Mouse (Mus musculus) midbrain, embryonic 16.5 days (tissue): Measurements from ENCODE around the gene Plppr1. TPM values are rescaled to one million over a fixed set of nuclear protein-coding genes. Genes with fewer than 3 reads are reported as not detected.
"Not testable (repeated sequence)": the region's sequence is repeated elsewhere in the genome, so short reads cannot be mapped to it uniquely, and the experiment has no call there.

Source experiments
- ATAC-seq: fragments of 200-750 bp; cut with Nextera tagmentation; 2 replicates; pipeline ENCODE4 v1.8.0; 2017; ENCODE audit warnings: moderate TSS enrichment
- H3K27ac ChIP-seq: fragments of 300-500 bp; sonication (generic); 2 replicates; pipeline ENCODE4 v1.5.1; 2014; ENCODE audit warnings: mild to moderate bottlenecking, low read length, mixed read lengths
- H3K27me3 ChIP-seq: fragments of 300-500 bp; sonication (generic); 2 replicates; pipeline ENCODE4 v1.6.1; 2014; ENCODE audit warnings: low read depth, low read length, mixed read lengths; ENCODE audit not compliant: control insufficient read depth, insufficient read depth
- H3K36me3 ChIP-seq: fragments of 300-500 bp; sonication (generic); 2 replicates; pipeline ENCODE4 v1.6.1; 2014; ENCODE audit warnings: mild to moderate bottlenecking, low read length, moderate library complexity, mixed read lengths; ENCODE audit not compliant: control insufficient read depth, insufficient read depth
- H3K4me1 ChIP-seq: fragments of 300-500 bp; sonication (generic); 2 replicates; pipeline ENCODE4 v1.6.1; 2014; ENCODE audit warnings: mild to moderate bottlenecking, low read length, mixed read lengths; ENCODE audit not compliant: control insufficient read depth, insufficient read depth
- H3K4me2 ChIP-seq: fragments of 300-500 bp; sonication (generic); 2 replicates; pipeline ENCODE4 v1.6.1; 2014; ENCODE audit warnings: mild to moderate bottlenecking, low read length, mixed read lengths
- H3K4me3 ChIP-seq: fragments of 300-500 bp; sonication (generic); 2 replicates; pipeline ENCODE4 v1.5.1; 2014; ENCODE audit warnings: low read depth, mild to moderate bottlenecking, low read length, moderate library complexity, mixed read lengths
- H3K9ac ChIP-seq: fragments of 300-500 bp; sonication (generic); 2 replicates; pipeline ENCODE4 v1.6.1; 2014; ENCODE audit warnings: low read depth, low read length, mixed read lengths
- H3K9me3 ChIP-seq: fragments of 300-500 bp; sonication (generic); replicated peaks from 2 replicates; pipeline ENCODE4 v1.6.1; 2014; ENCODE audit warnings: mild to moderate bottlenecking, low read length, mixed read lengths; ENCODE audit not compliant: control insufficient read depth, poor library complexity, severe bottlenecking
- WGBS: fragments of 180-500 bp; shearing (Covaris S2); extraction: QIAGEN DNeasy Blood & Tissue Kit; methylation state at CpG from one replicate; pipeline ENCODE4 v1.1.7; 2014; 5-methylcytosine and 5-hydroxymethylcytosine counted together
- polyA plus RNA-seq: library from polyadenylated mRNA; unstranded; fragments of >200 nt; fragmentation: Nextera tagmentation; extraction: Ambion mirVana; gene quantifications from 2 replicates; pipeline ENCODE4 v1.2.1, GENCODE M21; 2015

Gene Plppr1
- polyA plus RNA-seq, 1 experiment from 2014 or later: 65.9 TPM

DNA sequence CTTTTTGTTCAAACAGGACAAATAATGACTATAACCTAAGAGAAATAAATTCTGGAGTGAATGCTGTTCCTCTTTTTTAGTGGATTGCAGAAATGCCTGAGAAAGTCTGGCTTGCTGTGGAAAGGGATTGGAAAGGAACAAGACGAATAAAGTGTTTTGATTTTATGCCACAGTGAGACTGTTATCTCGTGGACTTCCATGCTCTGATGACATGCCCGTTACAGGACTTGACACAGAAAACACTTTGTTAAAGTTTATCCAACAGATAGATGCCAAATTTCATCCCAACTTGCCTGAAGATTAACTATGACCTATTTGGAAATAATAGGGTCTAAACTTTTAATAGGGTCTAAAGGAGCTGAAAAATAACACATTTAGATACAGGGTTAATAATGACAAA lies 281.0 kb downstream of the Plppr1 start:
- not testable (repeated sequence) for H3K4me3 ChIP-seq, H3K27me3 ChIP-seq

GRCm38 (mm10) chr4:49348001-49348400 lies 288.9 kb downstream of the Plppr1 start:
- ATAC-seq, H3K36me3 ChIP-seq, H3K9me3 ChIP-seq, H3K27ac ChIP-seq, H3K9ac ChIP-seq, H3K4me3 ChIP-seq, H3K4me2 ChIP-seq, H3K27me3 ChIP-seq, H3K4me1 ChIP-seq: not testable (repeated sequence)
- 87% methylated on average over 1 of the region's 1 CpGs for WGBS

More for the DNA sequence above, 281.0 kb downstream of the Plppr1 start:
- not testable (repeated sequence) for H3K27ac ChIP-seq, H3K4me2 ChIP-seq, H3K4me1 ChIP-seq, H3K9ac ChIP-seq, H3K9me3 ChIP-seq, H3K36me3 ChIP-seq, ATAC-seq
- 81% methylated on average over 3 of the region's 3 CpGs for WGBS

DNA sequence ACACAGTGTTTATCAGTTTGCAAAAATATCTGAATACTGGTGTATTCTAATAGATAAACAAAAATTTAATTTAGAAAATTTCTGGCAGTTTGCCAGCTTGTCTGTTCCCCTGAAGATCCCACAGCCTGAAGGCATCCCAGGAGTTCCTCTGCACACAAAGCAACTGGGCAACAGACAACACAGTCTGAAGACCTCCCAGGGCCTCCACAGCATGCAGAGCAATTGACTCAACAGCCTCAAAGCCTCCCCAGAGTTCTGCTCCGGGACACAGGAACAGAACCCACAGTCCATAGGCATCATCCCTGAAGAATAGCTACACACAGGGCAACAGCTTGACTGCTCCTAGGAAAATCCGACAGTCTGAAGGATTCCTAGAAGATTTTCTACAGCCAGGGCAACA lies 289.6 kb downstream of the Plppr1 start:
- ATAC-seq: no peak
- Histone ChIP-seq H3K4me2 (no peak overlapping the region), H3K4me3 (no peak overlapping the region), H3K36me3 (no peaks in the 10 kb centered on the region), H3K9me3 (no peaks in the 10 kb centered on the region), H3K27me3 (no peaks in the 10 kb centered on the region), H3K27ac (no peak overlapping the region), H3K4me1 (no peaks in the 10 kb centered on the region), H3K9ac (no peak overlapping the region)
- 26% methylated on average over 2 of the region's 2 CpGs for WGBS

DNA sequence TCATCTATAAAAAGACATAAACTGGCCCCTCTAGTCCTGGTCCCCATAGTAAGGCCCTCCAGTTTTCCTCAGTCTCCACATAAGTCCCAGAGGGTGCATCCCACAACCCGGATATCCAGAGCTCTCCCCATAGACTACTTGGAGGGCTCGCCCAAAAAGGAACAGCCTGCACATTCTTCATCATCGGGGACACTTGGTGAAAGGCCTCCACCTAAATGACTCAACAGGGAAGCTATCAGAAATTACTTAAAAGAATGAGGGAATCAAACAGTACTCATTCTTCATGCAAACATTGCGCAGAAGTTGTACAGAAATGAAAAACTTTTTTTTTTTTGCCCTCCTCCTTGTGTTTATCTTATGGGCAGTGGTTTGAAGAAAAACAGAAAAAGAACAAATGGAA lies 291.4 kb downstream of the Plppr1 start:
- Histone ChIP-seq H3K4me2 (no peak overlapping the region), H3K36me3 (no peaks in the 10 kb centered on the region), H3K9me3 (no peaks in the 10 kb centered on the region), H3K27me3 (no peaks in the 10 kb centered on the region), H3K4me3 (no peak overlapping the region), H3K9ac (no peak overlapping the region), H3K27ac (no peak overlapping the region), H3K4me1 (no peaks in the 10 kb centered on the region)
- 93% methylated on average over 4 of the region's 4 CpGs for WGBS
- ATAC-seq: no peak

DNA sequence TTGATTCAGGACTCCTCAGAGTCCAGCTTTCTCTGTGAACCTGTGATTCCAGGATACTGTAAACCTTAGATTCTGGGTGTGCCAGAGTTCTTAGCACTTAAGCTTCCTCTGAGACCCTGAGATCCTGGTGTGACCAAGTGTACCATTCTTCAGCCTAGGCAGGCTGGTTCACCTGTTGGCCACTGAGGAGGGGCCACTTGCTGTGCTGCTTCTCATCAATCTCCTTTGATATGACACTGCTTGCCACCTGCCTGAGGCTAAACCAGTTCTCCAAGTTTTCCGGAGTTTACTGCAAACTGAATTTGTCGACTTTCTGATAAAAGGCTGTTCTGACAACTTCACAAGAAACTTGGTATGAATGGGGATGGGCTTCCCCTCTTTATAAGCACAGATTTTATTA lies 298.0 kb downstream of the Plppr1 start:
- Histone ChIP-seq H3K27ac (no peak overlapping the region), H3K4me1 (no peaks in the 10 kb centered on the region), H3K36me3 (no peaks in the 10 kb centered on the region), H3K27me3 (no peaks in the 10 kb centered on the region), H3K9ac (no peak overlapping the region), H3K4me2 (no peak overlapping the region), H3K9me3 (no peaks in the 10 kb centered on the region), H3K4me3 (no peak overlapping the region)
- ATAC-seq: no peak
- WGBS: 82% methylated on average over 2 of the region's 2 CpGs

DNA sequence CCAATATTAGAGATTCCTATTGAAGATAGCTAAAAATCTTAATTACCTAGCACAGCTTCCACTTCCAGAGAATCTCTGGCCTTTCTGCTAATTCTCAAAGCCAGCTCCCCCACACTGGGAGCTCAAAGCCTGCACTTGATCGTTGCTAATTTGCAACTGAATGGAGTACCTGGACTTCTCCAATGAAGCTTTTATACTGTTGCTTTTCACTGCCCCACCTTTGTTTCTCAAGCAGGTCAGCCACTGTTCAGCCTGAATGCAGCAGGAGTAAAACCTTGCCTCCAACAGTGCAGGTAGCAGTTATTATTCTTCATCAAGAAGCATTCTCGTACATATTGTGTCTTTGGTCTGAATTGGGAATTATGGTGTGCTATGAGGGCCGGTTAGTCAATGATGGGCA lies 309.0 kb downstream of the Plppr1 start:
- H3K4me1 ChIP-seq, H3K9ac ChIP-seq, H3K36me3 ChIP-seq, H3K9me3 ChIP-seq, ATAC-seq, H3K4me2 ChIP-seq, H3K27me3 ChIP-seq, H3K4me3 ChIP-seq, H3K27ac ChIP-seq: not testable (repeated sequence)
- 79% methylated on average over 3 of the region's 3 CpGs for WGBS

DNA sequence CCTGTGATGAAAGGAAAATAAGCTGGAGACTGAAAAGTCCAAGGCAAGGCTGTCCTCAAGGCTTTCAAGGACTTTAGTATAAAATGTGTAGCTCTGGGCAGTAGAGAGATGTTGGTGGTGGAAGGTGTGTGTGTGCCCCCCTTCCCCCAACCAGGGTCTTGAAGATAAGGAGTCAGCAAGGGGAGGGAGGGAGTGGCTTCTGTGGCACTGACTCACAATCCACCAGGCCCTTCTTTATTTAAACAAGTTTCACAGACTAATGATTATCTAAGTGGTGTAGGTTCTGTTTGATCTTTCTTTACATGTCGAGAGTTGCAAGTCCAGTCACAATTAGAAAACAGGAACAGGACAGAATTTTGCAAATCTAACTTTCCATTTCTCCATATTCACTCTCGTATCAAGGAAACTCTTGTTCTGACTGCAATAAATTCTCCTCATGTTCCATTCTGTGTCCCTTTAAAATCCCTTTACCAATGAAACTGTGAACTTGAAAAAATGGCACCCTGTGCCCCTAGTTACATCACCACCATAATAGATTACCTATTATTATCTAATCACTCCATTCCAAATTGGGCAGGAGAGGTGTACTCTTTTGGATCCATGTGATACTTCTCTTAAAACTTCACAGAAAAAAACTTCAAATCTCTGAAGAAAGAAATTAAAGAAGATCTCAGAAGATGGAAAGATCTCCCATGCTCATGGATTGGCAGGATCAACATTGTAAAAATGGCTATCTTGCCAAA lies 324.7 kb downstream of the Plppr1 start:
- not testable (repeated sequence) for H3K27me3 ChIP-seq, H3K4me1 ChIP-seq, H3K4me3 ChIP-seq, ATAC-seq, H3K27ac ChIP-seq, H3K9me3 ChIP-seq, H3K4me2 ChIP-seq, H3K9ac ChIP-seq, H3K36me3 ChIP-seq
- 94% methylated on average over 2 of the region's 2 CpGs for WGBS

DNA sequence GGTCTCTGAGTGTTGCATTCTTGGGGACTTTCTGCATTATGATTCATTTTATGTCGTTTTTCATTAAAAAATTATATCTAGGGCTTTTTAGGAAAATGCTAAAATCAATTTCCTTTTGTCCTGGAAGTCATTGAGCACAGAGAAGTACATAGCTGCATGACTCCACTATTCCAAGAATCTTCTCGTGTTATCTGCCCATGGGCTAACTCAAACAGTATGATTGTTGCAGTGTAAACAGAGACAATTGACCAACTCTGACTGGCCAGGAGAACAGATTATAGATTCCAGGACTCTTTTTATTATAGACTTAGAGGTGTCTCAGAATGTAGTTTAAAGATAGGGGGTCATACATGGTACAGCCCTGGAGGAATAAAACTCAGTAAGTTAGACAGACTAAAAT lies 327.8 kb downstream of the Plppr1 start:
- ATAC-seq: no peak
- Histone ChIP-seq H3K4me2 (no peak overlapping the region), H3K27me3 (no peaks in the 10 kb centered on the region), H3K27ac (no peak overlapping the region), H3K36me3 (no peaks in the 10 kb centered on the region), H3K9ac (no peak overlapping the region), H3K9me3 (no peaks in the 10 kb centered on the region), H3K4me1 (no peaks in the 10 kb centered on the region), H3K4me3 (no peak overlapping the region)
- 52% methylated on average over 2 of the region's 2 CpGs for WGBS
